Mouse (Mus musculus) spleen, postnatal 4 days (tissue): ENCODE measurements around the gene Sufu.

Experiments
- DNase-seq, 2 experiments: peaks; one replicate each; pipeline ENCODE4 v3.0.0; 2022; ENCODE audit warnings: low spot score in 2 of 2

The Sufu gene

GRCm38 (mm10) chr19:46516667-46517528 is 120.2 kb downstream of the Sufu start:
- DNase-seq = no peak

- DNase-seq = no peak
Observed at GRCm38 (mm10) chr19:46517529-46518351, 121.0 kb downstream of the Sufu start.

- DNase-seq = no peak
Observed at GRCm38 (mm10) chr19:46518352-46518787, 121.7 kb downstream of the Sufu start.

GRCm38 (mm10) chr19:46518828-46519621 is 122.3 kb downstream of the Sufu start:
- DNase-seq = no peak

- DNase-seq = no peak
Observed at GRCm38 (mm10) chr19:46521698-46522097, 125.0 kb downstream of the Sufu start.

GRCm38 (mm10) chr19:46522433-46523044 is 125.8 kb downstream of the Sufu start:
- no peak for DNase-seq

GRCm38 (mm10) chr19:46523131-46523479 is 126.4 kb downstream of the Sufu start:
- DNase-seq = no peak

- no peak for DNase-seq
Observed at GRCm38 (mm10) chr19:46523480-46524151, 126.9 kb downstream of the Sufu start.

- DNase-seq = no peak
Observed at GRCm38 (mm10) chr19:46524152-46524544, 127.5 kb downstream of the Sufu start.

- DNase-seq = no peak
Observed at GRCm38 (mm10) chr19:46524601-46525321, 128.1 kb downstream of the Sufu start.

GRCm38 (mm10) chr19:46525691-46526631 is 129.3 kb downstream of the Sufu start:
- DNase-seq = no peak

- peak in 1 of 2 experiments; percentile 62 for DNase-seq
Observed at GRCm38 (mm10) chr19:46527632-46528528, 131.2 kb downstream of the Sufu start.

GRCm38 (mm10) chr19:46528529-46529213 is 132.0 kb downstream of the Sufu start:
- DNase-seq = peak; percentile 71 to 84

- DNase-seq = peak in 1 of 2 experiments; percentile 61
Observed at GRCm38 (mm10) chr19:46529601-46530448, 133.1 kb downstream of the Sufu start.

- DNase-seq = peak in 1 of 2 experiments; percentile 64
Observed at GRCm38 (mm10) chr19:46530449-46530990, 133.8 kb downstream of the Sufu start.
